Mouse (Mus musculus) hematopoietic stem cell, adult 5-6 weeks (primary cell): Measurements from ENCODE around the gene Sub1. TPM values are rescaled to one million over a fixed set of nuclear protein-coding genes. Genes with fewer than 3 reads are reported as not detected.

Experiments
- total RNA-seq: library from RNA; stranded (forward); fragments of 172-1452, 232-1000 nt; gene quantifications from 2 replicates; pipeline ENCODE4 v1.2.3, GENCODE M21; 2017

Gene Sub1
- total RNA-seq, 1 experiment from 2014 or later, result 558 TPM

Other genes starting within 250 kb of the Sub1 start
- gene Npr3, start 89.7 kb downstream of the Sub1 start, total RNA-seq, result not detected in 2 replicates
- 81.7 and 87.6 TPM in 2 replicates for gene Zfr, start 120.8 kb upstream of the Sub1 start, total RNA-seq
- gene Mtmr12, start 208.0 kb upstream of the Sub1 start, total RNA-seq, result 22.9 and 30.6 TPM in 2 replicates